Mouse (Mus musculus): ENCODE results near the gene Gm10337. TPM values are rescaled to one million over a fixed set of nuclear protein-coding genes. Genes with fewer than 3 reads are reported as not detected.
A peak's percentile ranks its signal among the peaks of the same experiment; 100 is the strongest.

Gene Gm10337
- polyA plus RNA-seq, 1 experiment from 2014 or later: not detected

DNA sequence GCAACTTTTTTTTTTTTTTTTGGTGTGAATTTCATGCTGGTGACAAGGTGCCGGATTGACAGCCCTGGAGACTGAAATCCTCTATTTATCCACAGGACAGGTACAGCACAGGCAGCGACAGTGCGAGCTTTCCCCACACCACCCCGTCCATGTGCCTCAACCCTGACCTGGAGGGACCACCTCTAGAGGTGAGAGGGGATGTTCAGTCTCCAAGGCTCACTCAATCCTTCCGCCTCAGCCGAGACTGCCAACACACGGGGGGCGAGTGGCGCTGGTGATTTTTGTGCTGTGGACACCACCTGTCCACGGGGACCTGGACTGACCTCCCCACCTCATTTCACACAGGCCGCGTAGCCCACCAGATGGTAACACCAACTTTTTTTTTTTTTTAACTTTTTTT lies 17.7 kb upstream of the Gm10337 start:
- H3K36me3 ChIP-seq (ENCODE audit: control insufficient read depth, insufficient read depth, low read length): peaks cover 55% of the 10 kb centered on the region
- H3K27ac ChIP-seq (ENCODE audit: low read length): no peak overlapping the region
- H3K4me3 ChIP-seq (ENCODE audit: low read length): no peak overlapping the region
- no peak for ATAC-seq (ENCODE audit: low read depth)
- H3K4me1 ChIP-seq (replicated peaks; ENCODE audit: control insufficient read depth, insufficient read depth, low read length): no peaks in the 10 kb centered on the region
- H3K4me2 ChIP-seq (ENCODE audit: low read depth, low read length): no peak overlapping the region
- H3K9me3 ChIP-seq (ENCODE audit: control insufficient read depth, low read length): no peaks in the 10 kb centered on the region
- H3K27me3 ChIP-seq (ENCODE audit: control insufficient read depth, insufficient read depth, low read depth, low read length): no peaks in the 10 kb centered on the region
- no peak overlapping the region for H3K9ac ChIP-seq (ENCODE audit: low read length)
- WGBS: 89% methylated on average over 12 of the region's 12 CpGs

DNA sequence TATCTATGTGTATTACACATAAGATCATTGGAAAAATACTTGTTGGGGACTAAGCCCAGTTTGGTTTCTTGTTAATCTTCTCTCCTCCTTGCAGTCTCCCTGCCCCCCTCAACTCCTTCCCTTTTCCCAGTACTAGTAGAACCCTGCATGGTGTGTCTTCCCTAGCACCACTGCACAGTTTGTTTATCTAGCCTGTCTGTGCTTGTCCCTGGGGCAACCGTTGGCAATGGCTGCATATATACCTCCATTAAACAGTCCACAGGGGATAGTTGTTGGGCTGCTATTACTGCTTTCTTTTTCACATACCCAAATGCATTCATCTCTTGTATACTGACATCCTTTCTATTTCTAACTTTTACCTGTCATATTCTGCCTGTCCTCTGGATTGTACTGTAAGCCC lies 15.9 kb upstream of the Gm10337 start:
- Histone ChIP-seq H3K27me3 (ENCODE audit: control insufficient read depth, insufficient read depth, low read depth, low read length) (no peaks in the 10 kb centered on the region), H3K9me3 (ENCODE audit: control insufficient read depth, low read length) (no peaks in the 10 kb centered on the region), H3K4me3 (ENCODE audit: low read length) (no peak overlapping the region), H3K27ac (ENCODE audit: low read length) (no peak overlapping the region), H3K9ac (ENCODE audit: low read length) (no peak overlapping the region), H3K36me3 (ENCODE audit: control insufficient read depth, insufficient read depth, low read length) (peaks cover 58% of the 10 kb centered on the region), H3K4me1 (replicated peaks; ENCODE audit: control insufficient read depth, insufficient read depth, low read length) (no peaks in the 10 kb centered on the region), H3K4me2 (ENCODE audit: low read depth, low read length) (no peak overlapping the region)
- no peak for ATAC-seq (ENCODE audit: low read depth)
- WGBS: 42% methylated on average over 1 of the region's 1 CpGs

DNA sequence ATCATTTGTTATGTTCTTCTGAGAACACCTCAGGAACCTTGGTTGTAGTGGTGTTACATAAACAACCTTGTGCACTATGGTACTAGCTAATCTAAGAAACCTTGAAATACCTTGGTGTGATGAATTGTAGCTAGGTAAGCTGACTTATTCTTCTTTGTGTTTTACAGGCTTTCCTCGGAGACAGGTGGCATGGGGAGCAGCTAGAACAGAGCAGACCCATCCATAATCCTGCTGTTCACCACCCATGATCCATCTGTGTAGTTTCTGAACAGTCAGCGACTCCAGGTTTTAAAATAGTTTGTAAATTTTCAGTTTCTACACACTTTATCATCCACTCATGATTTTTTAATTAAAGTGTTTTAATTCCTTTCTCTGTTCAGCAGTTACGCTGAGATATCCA lies 5.2 kb upstream of the Gm10337 start:
- ATAC-seq (ENCODE audit: low read depth): no peak
- Histone ChIP-seq H3K9me3 (ENCODE audit: control insufficient read depth, low read length) (no peaks in the 10 kb centered on the region), H3K27ac (ENCODE audit: low read length) (no peak overlapping the region), H3K4me2 (ENCODE audit: low read depth, low read length) (no peak overlapping the region), H3K9ac (ENCODE audit: low read length) (no peak overlapping the region), H3K4me1 (replicated peaks; ENCODE audit: control insufficient read depth, insufficient read depth, low read length) (no peaks in the 10 kb centered on the region), H3K4me3 (ENCODE audit: low read length) (no peak overlapping the region), H3K27me3 (ENCODE audit: control insufficient read depth, insufficient read depth, low read depth, low read length) (no peaks in the 10 kb centered on the region), H3K36me3 (ENCODE audit: control insufficient read depth, insufficient read depth, low read length) (peaks cover 80% of the 10 kb centered on the region)
- 76% methylated on average over 3 of the region's 3 CpGs for WGBS

DNA sequence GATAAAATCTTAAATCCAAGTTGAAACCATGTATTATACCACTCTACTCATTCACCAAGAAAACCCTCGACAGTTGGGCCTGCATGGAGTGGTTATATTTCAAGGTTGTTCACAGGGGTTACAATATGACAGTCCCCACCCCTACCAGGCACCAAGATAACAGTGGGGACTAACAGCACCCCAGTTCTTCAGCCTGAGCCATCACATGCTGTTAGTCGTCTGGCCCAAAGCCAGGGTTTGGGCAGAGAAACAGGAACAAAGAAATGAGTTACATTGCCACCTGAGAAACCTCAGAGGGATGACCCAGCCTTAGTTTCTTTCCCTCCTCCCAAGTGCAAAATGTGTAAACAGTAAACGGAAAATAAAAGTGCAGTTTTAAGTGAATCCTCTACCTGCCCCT lies 4.2 kb upstream of the Gm10337 start:
- no peak overlapping the region for H3K27ac ChIP-seq (ENCODE audit: low read length)
- no peak overlapping the region for H3K4me3 ChIP-seq (ENCODE audit: low read length)
- 58% methylated on average over 3 of the region's 3 CpGs for WGBS
- no peak overlapping the region for H3K9ac ChIP-seq (ENCODE audit: low read length)
- no peak overlapping the region for H3K4me2 ChIP-seq (ENCODE audit: low read depth, low read length)
- no peak for ATAC-seq (ENCODE audit: low read depth)
- H3K36me3 ChIP-seq (ENCODE audit: control insufficient read depth, insufficient read depth, low read length): peaks cover 76% of the 10 kb centered on the region
- no peaks in the 10 kb centered on the region for H3K4me1 ChIP-seq (replicated peaks; ENCODE audit: control insufficient read depth, insufficient read depth, low read length)
- H3K9me3 ChIP-seq (ENCODE audit: control insufficient read depth, low read length): no peaks in the 10 kb centered on the region
- no peaks in the 10 kb centered on the region for H3K27me3 ChIP-seq (ENCODE audit: control insufficient read depth, insufficient read depth, low read depth, low read length)

DNA sequence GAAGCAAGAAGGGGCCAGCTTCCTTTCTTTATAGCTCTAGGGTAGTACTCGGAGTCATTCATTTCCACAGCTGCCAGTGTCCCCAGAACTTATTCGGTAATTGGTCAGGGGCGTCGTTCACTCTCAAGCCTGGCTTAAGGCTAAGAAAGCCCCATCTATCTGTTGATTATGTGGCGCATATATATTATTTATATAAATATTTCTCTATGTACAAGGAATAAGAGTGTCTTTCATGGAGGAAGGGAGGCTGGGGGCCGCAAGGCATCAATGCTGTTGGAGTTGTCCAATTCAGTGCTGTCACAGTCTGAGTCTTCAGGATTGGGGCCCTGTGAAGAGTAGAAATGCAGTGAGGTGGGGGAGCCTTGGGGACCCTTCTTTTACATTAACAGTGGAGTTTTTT lies 3.7 kb upstream of the Gm10337 start:
- Histone ChIP-seq H3K4me3 (ENCODE audit: low read length) (no peak overlapping the region), H3K4me1 (replicated peaks; ENCODE audit: control insufficient read depth, insufficient read depth, low read length) (no peaks in the 10 kb centered on the region), H3K9me3 (ENCODE audit: control insufficient read depth, low read length) (no peaks in the 10 kb centered on the region), H3K9ac (ENCODE audit: low read length) (no peak overlapping the region), H3K27ac (ENCODE audit: low read length) (no peak overlapping the region), H3K4me2 (ENCODE audit: low read depth, low read length) (no peak overlapping the region), H3K36me3 (ENCODE audit: control insufficient read depth, insufficient read depth, low read length) (peaks cover 72% of the 10 kb centered on the region), H3K27me3 (ENCODE audit: control insufficient read depth, insufficient read depth, low read depth, low read length) (no peaks in the 10 kb centered on the region)
- no peak for ATAC-seq (ENCODE audit: low read depth)
- 84% methylated on average over 6 of the region's 6 CpGs for WGBS

DNA sequence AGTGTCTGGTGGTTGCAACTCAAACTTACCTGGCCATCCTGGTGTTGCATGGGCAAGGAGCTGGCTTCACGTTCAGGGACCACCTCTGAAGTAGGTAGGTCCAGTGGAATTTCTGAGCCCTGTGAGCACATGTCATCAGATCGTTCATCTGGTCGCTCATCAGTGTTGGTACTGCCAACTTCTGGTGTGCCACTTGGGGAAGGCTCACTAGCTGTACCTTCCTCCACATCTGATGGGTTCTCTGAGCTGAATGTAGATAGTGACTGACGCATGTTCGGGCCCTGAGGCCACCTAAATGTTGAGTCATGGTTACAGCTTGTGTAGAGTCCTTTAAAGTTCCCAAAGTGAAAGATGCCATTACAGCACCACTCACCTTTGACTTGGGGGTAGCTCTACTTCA lies 3.0 kb upstream of the Gm10337 start:
- H3K27ac ChIP-seq (ENCODE audit: low read length): no peak overlapping the region
- H3K4me3 ChIP-seq (ENCODE audit: low read length): no peak overlapping the region
- H3K4me2 ChIP-seq (ENCODE audit: low read depth, low read length): no peak overlapping the region
- no peaks in the 10 kb centered on the region for H3K27me3 ChIP-seq (ENCODE audit: control insufficient read depth, insufficient read depth, low read depth, low read length)
- peaks cover 66% of the 10 kb centered on the region for H3K36me3 ChIP-seq (ENCODE audit: control insufficient read depth, insufficient read depth, low read length)
- 85% methylated on average over 5 of the region's 5 CpGs for WGBS
- H3K4me1 ChIP-seq (replicated peaks; ENCODE audit: control insufficient read depth, insufficient read depth, low read length): no peaks in the 10 kb centered on the region
- ATAC-seq (ENCODE audit: low read depth): no peak
- no peak overlapping the region for H3K9ac ChIP-seq (ENCODE audit: low read length)
- no peaks in the 10 kb centered on the region for H3K9me3 ChIP-seq (ENCODE audit: control insufficient read depth, low read length)

DNA sequence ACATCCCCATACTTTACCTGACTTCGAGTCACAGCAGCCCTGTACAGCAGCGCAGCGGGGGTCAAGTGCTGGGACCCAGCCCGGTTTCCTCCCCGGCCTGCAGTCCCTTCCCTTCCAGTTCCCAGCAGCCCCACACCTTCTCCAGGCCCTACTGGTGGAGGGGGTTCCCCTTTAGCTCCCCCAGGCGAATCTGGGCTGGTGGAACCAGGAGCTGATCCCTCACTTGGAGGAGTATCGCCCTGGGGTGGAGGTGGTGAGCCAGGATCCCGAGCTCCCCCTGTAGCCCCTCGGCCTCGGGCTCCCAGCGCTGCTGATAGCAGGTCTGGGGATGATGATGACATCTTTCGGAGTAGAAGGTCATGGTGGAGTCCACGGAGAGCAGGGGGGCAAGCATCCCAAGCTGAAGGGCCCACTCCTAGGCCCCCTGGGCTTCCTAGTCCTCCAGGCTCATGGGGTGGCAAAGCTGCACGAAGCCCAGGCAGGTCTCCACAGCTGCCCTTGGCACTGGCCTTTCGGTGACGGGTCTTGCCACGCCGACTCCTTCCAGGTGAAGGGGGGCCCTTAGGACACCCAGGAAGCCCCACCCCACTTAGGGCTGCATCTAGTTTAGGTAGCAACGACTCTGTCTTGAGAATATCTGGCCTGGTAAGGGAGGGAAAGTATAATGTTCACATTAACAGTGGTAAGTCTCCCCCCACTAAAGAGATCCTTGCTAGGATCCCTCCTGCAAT lies 2.3 kb upstream of the Gm10337 start:
- Histone ChIP-seq H3K9ac (ENCODE audit: low read length) (no peak overlapping the region), H3K27ac (ENCODE audit: low read length) (no peak overlapping the region), H3K27me3 (ENCODE audit: control insufficient read depth, insufficient read depth, low read depth, low read length) (no peaks in the 10 kb centered on the region), H3K36me3 (ENCODE audit: control insufficient read depth, insufficient read depth, low read length) (peaks cover 63% of the 10 kb centered on the region), H3K4me1 (replicated peaks; ENCODE audit: control insufficient read depth, insufficient read depth, low read length) (peaks cover 3% of the 10 kb centered on the region; the same call in 1 of the 2 replicates), H3K4me2 (ENCODE audit: low read depth, low read length) (no peak overlapping the region), H3K4me3 (ENCODE audit: low read length) (no peak overlapping the region), H3K9me3 (ENCODE audit: control insufficient read depth, low read length) (no peaks in the 10 kb centered on the region)
- 82% methylated on average over 19 of the region's 19 CpGs for WGBS
- ATAC-seq (ENCODE audit: low read depth): 0 out of 2 replicates have a peak, but pooled peaks have one; percentile 13

DNA sequence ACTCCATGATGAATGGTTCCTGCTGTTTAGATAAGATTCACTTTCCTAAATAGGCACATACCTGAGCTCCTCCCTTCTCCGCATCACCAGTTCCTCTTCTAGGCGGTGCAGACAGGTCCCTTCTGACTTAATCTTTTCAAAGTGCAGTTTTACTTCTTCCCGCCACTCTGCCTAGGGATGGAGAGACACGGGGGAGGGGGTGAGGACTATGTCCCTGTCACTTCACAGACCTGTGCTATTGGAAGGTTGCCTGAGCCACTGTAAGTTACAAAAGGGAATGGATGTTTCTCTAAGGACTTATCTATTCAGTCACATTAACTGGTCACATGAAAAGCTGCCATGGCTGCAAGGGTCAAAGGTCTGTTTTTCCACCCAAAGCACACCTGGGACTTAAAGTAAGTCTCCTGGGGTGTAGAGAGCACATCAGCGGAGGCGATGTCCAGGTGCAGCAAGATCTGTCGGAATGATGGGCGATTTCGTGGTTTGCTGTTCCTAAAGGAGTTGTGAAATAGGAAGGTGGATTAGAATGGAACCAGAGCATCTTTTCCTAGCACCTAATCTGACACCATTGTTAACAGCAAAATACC lies 1.2 kb upstream of the Gm10337 start:
- ATAC-seq (ENCODE audit: low read depth): no peak
- H3K9ac ChIP-seq (ENCODE audit: low read length): no peak overlapping the region
- no peak overlapping the region for H3K4me2 ChIP-seq (ENCODE audit: low read depth, low read length)
- no peaks in the 10 kb centered on the region for H3K9me3 ChIP-seq (ENCODE audit: control insufficient read depth, low read length)
- no peak overlapping the region for H3K4me3 ChIP-seq (ENCODE audit: low read length)
- H3K27ac ChIP-seq (ENCODE audit: low read length): no peak overlapping the region
- peaks cover 55% of the 10 kb centered on the region for H3K36me3 ChIP-seq (ENCODE audit: control insufficient read depth, insufficient read depth, low read length)
- peaks cover 3% of the 10 kb centered on the region; the same call in 1 of the 2 replicates for H3K4me1 ChIP-seq (replicated peaks; ENCODE audit: control insufficient read depth, insufficient read depth, low read length)
- 72% methylated on average over 9 of the region's 9 CpGs for WGBS
- no peaks in the 10 kb centered on the region for H3K27me3 ChIP-seq (ENCODE audit: control insufficient read depth, insufficient read depth, low read depth, low read length)

DNA sequence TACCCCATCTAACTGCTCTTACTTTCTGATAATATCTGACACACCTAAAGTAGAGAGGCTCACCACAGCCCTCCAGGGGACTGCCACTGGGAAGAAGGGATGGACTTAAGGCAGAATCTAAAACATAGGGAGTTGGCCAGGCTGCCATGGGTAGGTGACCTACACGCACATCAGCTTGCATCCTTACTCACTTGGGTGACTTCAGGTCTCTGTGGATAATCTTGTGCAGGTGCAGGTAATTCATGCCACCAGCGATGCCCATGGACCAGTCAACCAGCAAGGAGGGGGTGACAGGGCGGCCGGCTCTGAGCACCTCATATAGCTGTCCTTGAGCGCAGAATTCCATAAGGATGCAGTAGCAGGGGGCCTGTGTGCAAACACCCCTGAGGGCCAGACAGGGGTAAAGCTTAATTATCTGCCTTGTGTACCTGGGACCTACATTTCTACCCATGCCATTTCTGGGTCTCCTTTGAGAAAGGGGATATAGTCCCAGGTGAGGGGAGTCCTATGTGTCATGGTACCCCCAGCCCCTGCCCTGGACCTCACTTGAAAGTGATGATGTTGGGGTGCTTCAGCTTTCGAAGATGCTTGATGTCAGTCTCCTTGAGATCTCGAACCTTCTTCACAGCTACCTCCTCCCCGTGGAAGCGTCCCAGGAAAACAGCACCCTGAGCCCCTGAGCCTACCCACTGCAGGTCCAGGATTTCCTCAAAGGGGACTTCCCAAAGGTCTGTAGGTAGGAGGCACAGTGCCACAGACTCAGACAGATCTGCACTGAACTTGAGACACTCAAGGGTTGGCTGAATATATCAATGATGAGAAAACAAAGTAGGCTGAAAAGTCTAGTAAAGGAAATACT lies 631 bp downstream of the Gm10337 start:
- no peak overlapping the region for H3K9ac ChIP-seq (ENCODE audit: low read length)
- H3K4me1 ChIP-seq (replicated peaks; ENCODE audit: control insufficient read depth, insufficient read depth, low read length): peaks cover 3% of the 10 kb centered on the region; the same call in 1 of the 2 replicates
- H3K27me3 ChIP-seq (ENCODE audit: control insufficient read depth, insufficient read depth, low read depth, low read length): no peaks in the 10 kb centered on the region
- no peak overlapping the region for H3K4me2 ChIP-seq (ENCODE audit: low read depth, low read length)
- H3K36me3 ChIP-seq (ENCODE audit: control insufficient read depth, insufficient read depth, low read length): peaks cover 43% of the 10 kb centered on the region
- 83% methylated on average over 9 of the region's 9 CpGs for WGBS
- H3K9me3 ChIP-seq (ENCODE audit: control insufficient read depth, low read length): no peaks in the 10 kb centered on the region
- ATAC-seq (ENCODE audit: low read depth): no peak
- no peak overlapping the region for H3K4me3 ChIP-seq (ENCODE audit: low read length)
- no peak overlapping the region for H3K27ac ChIP-seq (ENCODE audit: low read length)

Measured in lung, embryonic 16.5 days (tissue).